Mouse (Mus musculus): ENCODE data around the gene Prop1. TPM values are rescaled to one million over a fixed set of nuclear protein-coding genes. Genes with fewer than 3 reads are reported as not detected.

The Prop1 gene
- 0.15 TPM in 1 of 2 replicates, not detected in the other for polyA plus RNA-seq (2012; rRNA removed; ENCODE audit: low replicate concordance)

DNA sequence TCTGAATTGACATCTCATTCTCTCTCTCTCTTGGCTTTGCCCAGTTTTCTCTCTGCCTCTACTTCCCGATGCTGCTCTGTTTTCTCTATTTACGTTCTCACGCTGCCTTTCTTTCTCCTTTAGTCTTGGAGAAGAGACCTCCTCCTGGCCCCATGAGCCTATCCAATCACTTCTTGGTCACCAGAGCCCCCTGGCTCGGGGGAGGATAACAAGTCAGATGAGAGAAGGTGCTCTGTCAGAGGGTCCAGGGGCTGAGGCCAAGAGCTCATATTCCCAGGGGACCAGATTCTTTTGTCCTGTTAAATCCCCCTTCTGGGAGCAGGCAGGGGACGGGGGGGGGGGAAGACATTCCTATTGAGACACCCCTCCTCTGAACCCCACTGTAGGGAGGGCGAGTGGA lies at the start of gene Prop1:
Gene Prop1, minus strand, starts transcription at position 101 of the 400 bp plus-strand sequence.

DNA sequence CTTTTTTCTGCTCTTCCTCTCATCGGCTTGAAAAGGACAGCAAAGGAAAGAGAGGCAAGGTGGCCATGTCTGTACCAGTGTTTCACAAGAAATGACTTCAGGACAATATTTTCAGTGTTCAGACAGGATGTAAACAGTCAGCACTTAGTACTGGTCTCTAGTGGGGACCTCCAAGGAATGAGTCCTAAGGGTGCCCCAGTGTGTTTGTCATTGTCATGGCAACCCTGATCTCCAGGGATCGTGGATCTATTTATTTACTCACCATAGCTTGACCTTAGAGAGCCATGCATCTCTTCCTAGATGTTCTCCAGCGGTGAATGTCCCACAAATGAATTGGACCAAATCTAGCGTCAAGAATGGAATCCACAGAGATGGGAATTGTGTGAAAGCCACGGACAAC lies 49.7 kb upstream of the Prop1 start, which contains the start of gene Olfr51:
Gene Olfr51, plus strand, starts transcription at position 301 of the 400 bp plus-strand sequence.

DNA sequence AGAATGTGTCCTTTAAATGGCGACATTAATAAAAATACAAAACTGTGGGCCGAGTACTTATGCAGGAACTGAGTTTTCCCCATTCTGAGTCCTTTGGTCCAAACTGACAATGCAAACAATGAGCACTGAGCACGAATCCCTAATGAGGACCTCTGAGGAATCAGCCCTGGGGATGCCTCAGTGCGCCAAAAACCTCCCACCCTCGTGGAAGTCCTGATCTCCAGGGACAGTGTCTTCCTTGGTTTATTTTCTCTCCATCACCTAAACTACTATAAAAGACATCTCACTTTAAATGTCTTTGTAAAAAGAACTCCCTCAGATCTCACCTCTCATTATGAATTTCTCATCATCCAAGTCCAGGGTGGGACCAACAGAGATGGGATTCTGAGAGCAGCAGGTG lies 28.1 kb upstream of the Prop1 start, which contains the start of gene Olfr1377:
Gene Olfr1377, plus strand, starts transcription at position 301 of the 400 bp plus-strand sequence.

DNA sequence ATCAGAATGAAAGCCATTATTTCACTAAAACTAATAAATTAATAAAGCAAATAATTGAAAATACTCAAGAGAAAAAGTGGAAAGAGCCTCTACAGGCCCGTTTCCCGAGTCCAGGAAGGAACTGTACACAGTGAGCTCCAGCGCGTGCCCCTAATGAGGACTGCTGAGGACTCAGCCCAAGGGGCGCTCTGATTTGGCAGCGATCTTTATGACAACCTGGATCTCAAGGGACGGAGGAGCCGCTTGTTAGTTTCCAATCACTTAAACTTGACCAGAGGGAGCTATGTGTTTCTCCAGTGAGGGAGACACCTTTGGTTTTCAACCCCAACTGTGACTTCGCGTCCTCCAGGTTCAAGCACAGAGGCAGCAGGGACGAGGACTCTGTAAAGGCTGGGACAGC lies 12.7 kb upstream of the Prop1 start, which contains the start of gene Olfr1378:
Gene Olfr1378, plus strand, starts transcription at position 301 of the 400 bp plus-strand sequence.

DNA sequence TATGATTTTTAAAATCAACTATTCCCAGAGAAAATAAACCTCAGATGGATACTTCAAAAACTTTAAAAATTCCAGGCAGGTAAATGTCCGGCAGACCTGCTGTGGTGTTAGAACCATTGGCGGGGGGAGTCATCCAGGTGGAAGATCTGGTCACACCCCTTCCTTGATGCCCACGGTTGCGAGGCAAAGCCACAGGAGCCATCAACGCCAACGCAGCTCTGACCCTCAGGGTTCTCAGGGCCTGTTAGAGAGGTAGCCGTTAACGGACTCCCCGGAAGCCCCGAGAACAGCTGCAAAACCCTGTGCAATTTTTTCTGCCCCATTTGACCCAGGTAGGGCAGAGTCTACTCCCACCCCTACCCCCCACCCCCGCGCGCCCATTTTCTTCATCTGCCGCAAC lies 10.1 kb downstream of the Prop1 start, which contains the start of gene 4933414I15Rik:
Gene 4933414I15Rik, minus strand, starts transcription at position 260 of the 400 bp plus-strand sequence.

DNA sequence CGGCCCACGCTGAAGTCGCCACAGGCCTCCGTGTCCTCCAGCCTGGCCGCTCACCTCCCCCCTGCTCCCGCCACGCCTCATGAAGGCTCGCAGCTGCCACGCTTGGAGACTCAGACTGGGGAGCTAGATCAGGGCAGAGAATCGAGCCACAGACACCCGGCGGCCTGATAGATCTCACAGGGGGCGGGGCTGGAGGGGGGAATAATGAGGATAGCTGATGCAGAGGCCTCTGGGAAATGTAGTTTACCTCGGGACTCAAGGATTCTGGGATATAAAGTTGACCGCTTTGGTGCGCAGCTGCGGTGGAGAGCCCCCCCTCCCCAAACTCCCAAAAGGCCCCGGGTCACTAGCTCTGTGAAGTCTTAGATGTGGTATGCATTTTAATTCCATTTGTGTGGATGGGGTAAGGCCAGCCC lies 22.1 kb downstream of the Prop1 start, which contains the start of gene Zfp354b:
Gene Zfp354b, minus strand, starts transcription at position 183 of the 416 bp plus-strand sequence.

DNA sequence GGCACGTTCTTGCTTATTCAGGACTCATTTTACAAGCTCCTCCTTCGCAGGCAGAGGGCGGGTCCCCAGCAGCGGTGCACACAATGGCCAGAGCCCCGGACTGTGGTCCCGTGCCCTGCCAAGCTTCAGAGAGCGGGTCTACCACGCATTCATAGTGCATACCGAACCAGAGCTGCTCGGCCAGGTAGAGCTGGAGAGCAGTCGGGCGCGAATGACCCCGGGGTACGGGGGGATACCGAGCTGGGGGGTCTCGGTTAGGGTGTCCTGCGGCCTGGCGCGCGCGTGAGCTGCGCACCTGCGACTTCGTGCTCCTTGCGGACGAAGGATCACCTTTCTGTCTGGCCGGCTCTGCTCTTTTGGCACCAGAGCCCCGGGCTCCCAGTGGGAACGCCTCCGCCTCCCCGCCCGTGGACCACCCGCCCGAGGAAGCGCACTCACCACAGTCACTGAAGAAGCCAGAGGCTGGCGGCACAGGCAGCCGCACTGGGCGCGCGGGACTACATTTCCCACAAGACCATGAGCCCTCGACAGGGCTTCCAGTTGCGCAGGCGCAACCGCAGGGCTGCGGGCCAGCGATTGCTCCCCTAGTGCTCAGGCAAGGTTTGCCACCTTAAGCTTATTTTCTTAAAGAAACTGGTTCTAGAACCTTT lies 37.8 kb downstream of the Prop1 start, which contains the start of gene Zfp2:
Gene Zfp2, minus strand, starts transcription at position 495 of the 650 bp plus-strand sequence.

Other genes starting within 250 kb of the Prop1 start
- 0.06 TPM in 2 replicates for gene Zfp354c, start 126.0 kb downstream of the Prop1 start, polyA plus RNA-seq (2012; rRNA removed; ENCODE audit: low replicate concordance)
- gene Zfp879, start 112.2 kb downstream of the Prop1 start, polyA plus RNA-seq (2012; rRNA removed; ENCODE audit: low replicate concordance): 0.04 TPM in 1 of 2 replicates, not detected in the other
- not detected in 2 replicates for gene Grm6, start 103.1 kb downstream of the Prop1 start, polyA plus RNA-seq (2012; rRNA removed; ENCODE audit: low replicate concordance)
- 0.21 TPM in 1 of 2 replicates, not detected in the other for gene Zfp454, start 66.1 kb downstream of the Prop1 start, polyA plus RNA-seq (2012; rRNA removed; ENCODE audit: low replicate concordance)
- gene Zfp2, start 37.6 kb downstream of the Prop1 start, polyA plus RNA-seq (2012; rRNA removed; ENCODE audit: low replicate concordance): 0.12 and 0.19 TPM in 2 replicates
- not detected in 2 replicates for gene Zfp354b, start 22.1 kb downstream of the Prop1 start, polyA plus RNA-seq (2012; rRNA removed; ENCODE audit: low replicate concordance)
- not detected in 2 replicates for gene 4933414I15Rik, start 10.0 kb downstream of the Prop1 start, polyA plus RNA-seq (2012; rRNA removed; ENCODE audit: low replicate concordance)
- not detected in 2 replicates for gene Olfr1378, start 12.8 kb upstream of the Prop1 start, polyA plus RNA-seq (2012; rRNA removed; ENCODE audit: low replicate concordance)
- not detected in 2 replicates for gene Olfr1377, start 28.2 kb upstream of the Prop1 start, polyA plus RNA-seq (2012; rRNA removed; ENCODE audit: low replicate concordance)
- gene Olfr51, start 49.8 kb upstream of the Prop1 start, polyA plus RNA-seq (2012; rRNA removed; ENCODE audit: low replicate concordance): not detected in 2 replicates
- not detected in 2 replicates for gene Olfr54, start 60.5 kb upstream of the Prop1 start, polyA plus RNA-seq (2012; rRNA removed; ENCODE audit: low replicate concordance)
- gene Olfr1375, start 94.3 kb upstream of the Prop1 start, polyA plus RNA-seq (2012; rRNA removed; ENCODE audit: low replicate concordance): not detected in 2 replicates
- gene Zfp354a, start 105.5 kb upstream of the Prop1 start, polyA plus RNA-seq (2012; rRNA removed; ENCODE audit: low replicate concordance): 0.14 and 0.16 TPM in 2 replicates